Mouse (Mus musculus) C3H10T1/2 (cell line): ENCODE measurements around the gene Slc26a11. TPM values are rescaled to one million over a fixed set of nuclear protein-coding genes. Genes with fewer than 3 reads are reported as not detected.

Experiments used
- polyA plus RNA-seq, 2 experiments: library from polyadenylated mRNA; unstranded; fragments of >200 nt; fragmentation: generic; extraction: Trizol; gene quantifications; one replicate each; pipeline ENCODE4 v1.2.1; 2012; ENCODE audit warnings: missing spikeins in 2 of 2

The Slc26a11 gene
- 1 to 10 TPM in 1 of 2 experiments, under 1 TPM in 1; 0.21 to 3.5 TPM for polyA plus RNA-seq

DNA sequence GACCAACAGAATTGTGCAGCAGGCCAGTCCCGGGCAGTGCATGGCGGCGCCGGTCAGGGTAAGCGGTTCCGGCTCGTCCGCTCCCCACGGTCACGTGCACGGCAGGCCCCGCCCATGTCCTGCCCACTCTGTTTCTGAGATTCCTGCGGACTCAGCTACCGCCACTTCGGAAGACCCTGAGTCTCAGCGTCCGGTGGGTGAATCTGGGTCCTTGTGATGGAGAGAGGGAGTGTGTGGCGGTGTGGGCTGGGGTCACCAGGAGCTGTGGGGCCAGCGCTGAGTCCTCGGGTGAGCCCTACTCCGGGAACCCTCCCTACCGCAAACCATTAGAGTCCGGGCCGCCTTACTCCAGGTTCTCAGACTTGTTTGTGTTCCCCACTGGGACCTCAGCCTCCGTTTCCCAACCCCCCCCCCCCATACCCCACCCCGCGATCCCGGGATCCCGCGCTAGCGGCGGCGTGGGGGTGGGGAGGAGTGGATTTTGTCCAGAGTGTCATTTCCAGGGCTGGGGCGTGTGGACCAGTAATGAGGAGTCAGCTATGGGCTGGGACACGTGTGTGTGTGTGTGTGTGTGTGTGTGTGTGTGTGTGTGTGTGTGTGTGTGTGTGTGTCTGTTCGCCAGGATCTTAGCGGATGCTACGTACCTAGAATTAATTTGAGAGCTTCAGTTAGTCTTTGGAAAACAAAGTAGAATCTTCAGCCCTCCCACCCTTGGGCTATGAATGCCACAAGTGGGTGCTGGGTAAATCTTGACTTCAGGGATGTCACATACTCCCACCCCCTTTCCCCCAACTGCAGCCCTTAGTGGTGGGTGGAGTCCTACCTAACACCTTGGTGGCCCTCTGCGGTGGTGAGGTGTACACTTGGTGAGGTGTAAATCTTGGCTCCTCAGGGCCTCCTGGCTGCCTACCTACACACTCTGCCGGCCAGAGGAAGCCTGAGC lies at the start of gene Slc26a11, which contains the start of gene Sgsh:
Gene Slc26a11 (plus strand): TSS at position 115 of the 943 bp plus-strand sequence.
Gene Sgsh (minus strand): TSS at position 94 of the 943 bp plus-strand sequence.

DNA sequence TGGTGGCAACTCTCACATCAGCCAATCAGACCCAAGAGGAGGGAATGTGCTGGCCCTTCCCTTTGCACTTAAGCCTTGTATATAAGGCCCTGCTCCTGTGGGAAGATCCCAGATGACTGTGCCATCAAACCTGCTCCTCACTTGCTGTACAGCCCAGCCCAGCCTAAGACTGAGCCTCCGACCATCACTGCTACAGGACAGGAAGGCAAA lies 47.8 kb upstream of the Slc26a11 start, which contains the start of gene Card14:
Gene Card14 (plus strand): TSS at position 111 of the 210 bp plus-strand sequence.

DNA sequence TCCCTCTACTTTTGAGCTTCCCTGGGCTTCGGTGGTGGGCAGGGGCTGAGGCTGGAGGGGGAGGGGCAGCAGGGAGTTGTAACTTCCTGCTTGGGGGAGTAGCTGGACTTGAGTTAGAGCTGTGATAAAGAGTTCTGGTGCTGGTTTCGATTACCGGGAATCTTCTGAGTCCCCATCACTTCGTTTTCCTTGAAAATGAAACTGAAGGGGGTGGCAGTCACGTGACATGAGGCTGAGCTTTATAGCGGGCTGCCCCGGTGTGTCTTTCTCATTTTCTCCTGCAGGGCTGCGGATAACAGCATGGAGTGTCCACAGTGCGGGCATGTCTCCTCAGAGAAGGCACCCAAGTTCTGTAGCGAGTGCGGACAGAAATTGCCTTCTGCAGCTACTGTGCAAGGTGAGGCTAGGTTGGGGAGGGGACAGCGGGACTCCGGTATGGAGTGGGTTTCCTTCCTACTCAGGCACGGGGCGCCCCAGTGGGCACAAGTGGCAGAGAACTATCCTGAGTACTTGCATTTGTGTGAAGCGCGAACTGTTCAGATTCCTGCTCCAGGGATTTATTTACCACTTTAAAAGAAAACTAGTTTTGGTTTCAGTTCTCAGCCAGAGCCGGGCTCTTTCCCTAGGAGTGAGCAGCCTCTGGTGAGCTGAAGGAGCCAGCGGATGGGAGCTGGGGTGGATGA lies 37.6 kb downstream of the Slc26a11 start, which contains the start of gene Rnf213:
Gene Rnf213 (plus strand): TSS at position 301 of the 683 bp plus-strand sequence.

Other genes starting within 250 kb of the Slc26a11 start
- gene Tbc1d16, start 127.1 kb upstream of the Slc26a11 start, polyA plus RNA-seq, result 1 to 10 TPM in 1 of 2 experiments, under 1 TPM in 1; 0.36 to 3.0 TPM
- under 1 TPM; 0.05 to 0.17 TPM for gene Ccdc40, start 127.0 kb upstream of the Slc26a11 start, polyA plus RNA-seq
- gene Gaa, start 87.7 kb upstream of the Slc26a11 start, polyA plus RNA-seq, result 100 to 1,000 TPM in 1 of 2 experiments, 10 to 100 TPM in 1; 27.1 to 143 TPM
- 100 to 1,000 TPM; 278 to 525 TPM for gene Eif4a3, start 55.5 kb upstream of the Slc26a11 start, polyA plus RNA-seq
- under 1 TPM; 0.02 to 0.45 TPM for gene Card14, start 47.8 kb upstream of the Slc26a11 start, polyA plus RNA-seq
- gene Sgsh, start within 50 bp of the Slc26a11 start, polyA plus RNA-seq, result 10 to 100 TPM in 1 of 2 experiments, 1 to 10 TPM in 1; 3.1 to 12.2 TPM
- 10 to 100 TPM in 1 of 2 experiments, 1 to 10 TPM in 1; 4.0 to 30.9 TPM for gene Rnf213, start 37.5 kb downstream of the Slc26a11 start, polyA plus RNA-seq
- gene Endov, start 135.8 kb downstream of the Slc26a11 start, polyA plus RNA-seq, result 10 to 100 TPM; 28.5 to 30.4 TPM
- 1 to 10 TPM in 1 of 2 experiments, under 1 TPM in 1; 0.63 to 1.8 TPM for gene Nptx1, start 192.2 kb downstream of the Slc26a11 start, polyA plus RNA-seq
- 10 to 100 TPM; 13.3 to 31.9 TPM for gene Rptor, start 247.3 kb downstream of the Slc26a11 start, polyA plus RNA-seq